Mouse (Mus musculus): Measurements from ENCODE around the gene Hlcs. TPM values are rescaled to one million over a fixed set of nuclear protein-coding genes. Genes with fewer than 3 reads are reported as not detected.
A peak's percentile ranks its signal among the peaks of the same experiment; 100 is the strongest.

Hlcs gene
- total RNA-seq, 4 experiments from 2014 or later, result 14.0 to 16.5 (median 15.7) TPM

GRCm38 (mm10) chr16:94328881-94329867 lies 15.8 kb upstream of the Hlcs start:
- DNase-seq (ENCODE audit: low spot score in 2 of 2), result no peak

- DNase-seq (ENCODE audit: low spot score in 2 of 2), result no peak
These were observed 14.7 kb upstream of the Hlcs start, which contains the start of gene Ripply3 for GRCm38 (mm10) chr16:94327781-94328711. Ripply3 (plus strand) TSS chr16:94328420.

- no peak for DNase-seq (ENCODE audit: low spot score in 2 of 2)
These were observed 12.6 kb upstream of the Hlcs start for GRCm38 (mm10) chr16:94326008-94326407.

- no peak for DNase-seq (ENCODE audit: low spot score in 2 of 2)
These were observed 10.3 kb upstream of the Hlcs start for GRCm38 (mm10) chr16:94323681-94324080.

- DNase-seq (ENCODE audit: low spot score in 2 of 2), result no peak
These were observed 6.9 kb upstream of the Hlcs start for GRCm38 (mm10) chr16:94320223-94320622.

GRCm38 (mm10) chr16:94317752-94318151 lies 4.4 kb upstream of the Hlcs start:
- DNase-seq (ENCODE audit: low spot score in 2 of 2), result no peak

GRCm38 (mm10) chr16:94315215-94315614 lies 1.8 kb upstream of the Hlcs start:
- no peak for DNase-seq (ENCODE audit: low spot score in 2 of 2)

- no peak for DNase-seq (ENCODE audit: low spot score in 2 of 2)
These were observed 1.3 kb upstream of the Hlcs start for GRCm38 (mm10) chr16:94314626-94315025.

- DNase-seq (ENCODE audit: low spot score in 2 of 2), result peak; percentile 84 to 85
These were observed 625 bp downstream of the Hlcs start for GRCm38 (mm10) chr16:94312663-94313228.

- no peak for DNase-seq (ENCODE audit: low spot score in 2 of 2)
These were observed 1.4 kb downstream of the Hlcs start for GRCm38 (mm10) chr16:94311931-94312330.

GRCm38 (mm10) chr16:94311416-94311815 lies 2.0 kb downstream of the Hlcs start:
- DNase-seq (ENCODE audit: low spot score in 2 of 2), result no peak

GRCm38 (mm10) chr16:94309025-94309424 lies 4.3 kb downstream of the Hlcs start:
- DNase-seq (ENCODE audit: low spot score in 2 of 2), result no peak

- no peak for DNase-seq (ENCODE audit: low spot score in 2 of 2)
These were observed 5.4 kb downstream of the Hlcs start for GRCm38 (mm10) chr16:94307942-94308341.

GRCm38 (mm10) chr16:94307526-94307925 lies 5.8 kb downstream of the Hlcs start:
- no peak for DNase-seq (ENCODE audit: low spot score in 2 of 2)

- DNase-seq (ENCODE audit: low spot score in 2 of 2), result no peak
These were observed 10.2 kb downstream of the Hlcs start for GRCm38 (mm10) chr16:94303203-94303535.

GRCm38 (mm10) chr16:94302274-94303202 lies 10.8 kb downstream of the Hlcs start:
- peak in 1 of 2 experiments; percentile 35 for DNase-seq (ENCODE audit: low spot score in 2 of 2)

GRCm38 (mm10) chr16:94301696-94302095 lies 11.7 kb downstream of the Hlcs start:
- no peak for DNase-seq (ENCODE audit: low spot score in 2 of 2)

- DNase-seq (ENCODE audit: low spot score in 2 of 2), result no peak
These were observed 12.2 kb downstream of the Hlcs start for GRCm38 (mm10) chr16:94301194-94301593.

GRCm38 (mm10) chr16:94299210-94299609 lies 14.2 kb downstream of the Hlcs start:
- DNase-seq (ENCODE audit: low spot score in 2 of 2), result no peak

GRCm38 (mm10) chr16:94298081-94298480 lies 15.3 kb downstream of the Hlcs start:
- no peak for DNase-seq (ENCODE audit: low spot score in 2 of 2)
